Mouse (Mus musculus) 416B (cell line): ENCODE results near the gene Gm21954.

Experiments
- DNase-seq: peaks from one replicate; pipeline ENCODE4 v3.0.0; 2011; ENCODE audit warnings: low read depth

Gm21954 gene

GRCm38 (mm10) chr3:55419334-55419733 lies 52.7 kb downstream of the Gm21954 start:
- no peak for DNase-seq

DNA sequence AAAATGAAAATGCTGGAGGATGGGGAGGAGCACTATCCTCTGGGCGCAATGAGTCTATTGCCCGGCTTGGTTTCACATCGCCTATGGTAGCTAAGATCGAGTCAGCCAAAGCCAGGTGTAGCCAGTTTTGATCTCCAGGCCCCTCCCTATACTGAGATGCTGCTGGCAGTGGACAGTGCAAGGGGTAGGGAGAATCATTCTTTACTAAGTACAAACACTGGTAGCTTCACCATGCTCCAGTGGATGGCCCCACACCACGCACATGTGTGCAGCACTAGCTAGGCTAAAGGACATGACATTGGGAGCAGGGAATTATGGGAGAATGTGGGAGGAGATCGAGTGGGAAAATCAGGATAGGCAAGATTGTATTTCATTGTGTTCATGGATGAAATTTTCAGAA lies 53.2 kb downstream of the Gm21954 start:
- no peak for DNase-seq

- DNase-seq, result no peak
These were observed 56.5 kb downstream of the Gm21954 start for GRCm38 (mm10) chr3:55415527-55415950.
